Mouse (Mus musculus): ENCODE data around the gene Lztfl1.

DNA sequence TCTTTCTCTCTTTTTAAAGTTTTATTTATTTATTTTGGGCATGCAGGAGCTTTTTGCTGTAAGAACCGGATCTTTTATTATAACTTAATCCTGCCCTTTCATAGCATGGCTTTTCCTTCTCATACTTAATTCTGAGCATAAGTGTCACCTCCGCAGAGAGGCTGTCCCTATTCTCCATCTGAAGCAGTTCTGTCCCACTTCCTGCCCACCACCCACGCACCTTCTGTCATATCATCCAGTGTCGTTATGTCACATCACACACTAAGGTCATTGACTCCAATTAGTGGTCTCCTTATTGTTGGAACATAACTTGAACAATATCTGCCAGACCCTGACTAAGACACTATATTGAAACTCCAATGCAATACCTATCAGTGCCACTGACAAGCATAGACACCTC lies 41.1 kb upstream of the Lztfl1 start:
- no peak for TF ChIP-seq CTCF (conservative IDR thresholded peaks at IDR 0.05 in 1 of 2, IDR thresholded peaks at IDR 0.05 in 1 of 2; ENCODE audit: low read depth in 2 of 2, low read length in 2 of 2)
- TF ChIP-seq MAZ (IDR thresholded peaks at IDR 0.05; ENCODE audit: low read depth, low read length) = no peak
- no peak for TF ChIP-seq POLR2AphosphoS2 (IDR thresholded peaks at IDR 0.05; ENCODE audit: low read depth, low read length)
- no peak for TF ChIP-seq ELF1 (IDR thresholded peaks at IDR 0.05; ENCODE audit: low read depth, low read length)
- no peak for TF ChIP-seq POLR2A (IDR thresholded peaks at IDR 0.05; ENCODE audit: low read depth, low read length)
- TF ChIP-seq ZNF384 (IDR thresholded peaks at IDR 0.05; ENCODE audit: low read depth, low read length) = no peak
- TF ChIP-seq NRF1 (IDR thresholded peaks at IDR 0.05; ENCODE audit: low read depth, low read length) = no peak
- no peak for TF ChIP-seq EP300 (IDR thresholded peaks at IDR 0.05; ENCODE audit: low read length)
- no peak for TF ChIP-seq UBTF (IDR thresholded peaks at IDR 0.05; ENCODE audit: low read depth, low read length)
- no peak for TF ChIP-seq MXI1 (IDR thresholded peaks at IDR 0.05; ENCODE audit: low read depth, low read length)
- TF ChIP-seq NELFE (IDR thresholded peaks at IDR 0.05; ENCODE audit: low read depth, low read length) = no peak
- TF ChIP-seq SMC3 (IDR thresholded peaks at IDR 0.05; ENCODE audit: low read depth, low read length) = no peak
- TF ChIP-seq USF1 (IDR thresholded peaks at IDR 0.05; ENCODE audit: low read depth, low read length) = no peak
